Mouse (Mus musculus) spleen, adult 18-20 months (tissue): ENCODE data around the gene Fggy.

ENCODE experiments used
- DNase-seq, 2 experiments: peaks; one replicate each; pipeline ENCODE4 v3.0.0; 2022; ENCODE audit warnings: mixed read lengths in 2 of 2

The Fggy gene

GRCm38 (mm10) chr4:95733397-95734249, 176.3 kb downstream of the Fggy start:
- no peak for DNase-seq

DNA sequence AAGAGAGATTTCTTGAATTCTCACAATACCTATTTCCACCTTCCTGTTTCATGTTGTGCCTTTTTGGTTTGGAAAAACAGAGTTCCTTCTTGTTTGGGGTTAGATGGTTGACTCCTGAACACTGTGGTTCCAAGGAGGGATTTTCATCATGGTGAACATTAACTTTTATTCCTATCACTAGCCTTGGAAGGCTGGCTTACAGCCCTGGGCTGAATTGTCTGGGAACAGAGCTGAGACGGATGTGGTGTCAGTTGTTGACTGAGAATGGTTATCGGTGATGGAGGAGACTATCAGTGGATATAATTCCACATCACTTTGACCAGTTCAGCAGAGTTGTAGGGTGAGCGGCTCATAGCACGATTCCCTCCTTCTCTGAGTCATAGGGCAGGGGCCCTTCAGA, 178.7 kb downstream of the Fggy start:
- DNase-seq = no peak

- DNase-seq = no peak
Observed at GRCm38 (mm10) chr4:95736674-95737073, 179.4 kb downstream of the Fggy start.

- DNase-seq = no peak
Observed at GRCm38 (mm10) chr4:95738179-95738578, 180.9 kb downstream of the Fggy start.

DNA sequence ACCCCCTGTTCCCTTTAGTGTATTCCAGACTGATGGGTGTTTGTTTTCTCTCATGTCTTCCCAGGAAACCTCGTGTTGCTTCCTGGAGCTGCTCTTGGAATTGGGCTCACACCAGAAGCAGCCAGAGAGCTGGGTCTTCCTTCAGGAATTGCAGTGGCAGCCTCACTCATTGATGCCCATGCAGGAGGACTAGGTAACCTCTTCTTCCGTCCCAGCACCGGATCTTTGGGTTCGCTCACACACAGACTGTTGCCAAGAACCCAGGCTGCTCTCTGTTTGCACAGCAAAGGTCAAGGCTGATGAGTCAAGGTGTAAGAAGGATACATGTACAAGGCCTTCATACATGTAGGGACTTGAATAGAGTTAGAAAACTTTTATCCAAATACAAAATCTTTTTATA, 181.4 kb downstream of the Fggy start:
- DNase-seq = no peak

GRCm38 (mm10) chr4:95741115-95741734, 183.9 kb downstream of the Fggy start:
- DNase-seq = no peak

DNA sequence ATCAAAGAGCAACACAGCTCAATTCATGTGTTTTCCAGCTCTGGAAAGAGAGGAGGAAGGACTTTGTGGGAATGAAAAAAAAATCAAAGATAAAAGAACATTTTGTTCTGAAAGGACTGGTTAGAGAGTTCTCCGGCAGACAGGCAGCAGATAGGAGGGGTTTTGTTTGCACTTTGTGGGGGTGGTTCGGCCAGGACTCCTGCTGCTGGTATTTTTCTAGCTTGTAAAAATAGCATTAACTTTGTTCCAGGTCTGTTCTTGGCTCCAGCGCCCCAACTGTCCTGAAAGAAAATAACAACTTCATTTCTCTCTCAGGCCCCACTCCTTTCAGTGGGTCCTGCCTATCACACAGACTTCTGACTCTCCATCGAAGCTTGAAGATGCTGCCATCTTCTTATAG, 185.7 kb downstream of the Fggy start:
- DNase-seq = no peak

DNA sequence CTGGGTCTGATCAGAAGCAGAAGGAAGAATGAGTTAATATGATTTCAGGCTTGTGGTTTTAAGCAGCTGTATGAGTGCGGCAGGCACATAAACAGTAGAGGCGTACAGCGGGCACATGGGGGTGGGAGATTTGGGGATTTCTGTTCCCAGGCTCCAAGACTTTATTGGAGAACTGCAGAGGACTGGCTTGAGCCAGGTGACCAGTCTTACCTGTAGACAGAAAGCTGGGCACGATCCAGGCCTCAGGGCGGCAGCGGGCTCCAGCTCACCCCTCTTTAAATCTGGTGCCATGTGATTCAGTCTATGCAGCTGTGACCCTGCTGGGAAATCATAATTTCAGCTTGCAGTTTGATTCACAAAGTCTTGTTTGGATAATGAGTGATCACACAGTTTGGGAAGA, 189.6 kb downstream of the Fggy start:
- DNase-seq = no peak

DNA sequence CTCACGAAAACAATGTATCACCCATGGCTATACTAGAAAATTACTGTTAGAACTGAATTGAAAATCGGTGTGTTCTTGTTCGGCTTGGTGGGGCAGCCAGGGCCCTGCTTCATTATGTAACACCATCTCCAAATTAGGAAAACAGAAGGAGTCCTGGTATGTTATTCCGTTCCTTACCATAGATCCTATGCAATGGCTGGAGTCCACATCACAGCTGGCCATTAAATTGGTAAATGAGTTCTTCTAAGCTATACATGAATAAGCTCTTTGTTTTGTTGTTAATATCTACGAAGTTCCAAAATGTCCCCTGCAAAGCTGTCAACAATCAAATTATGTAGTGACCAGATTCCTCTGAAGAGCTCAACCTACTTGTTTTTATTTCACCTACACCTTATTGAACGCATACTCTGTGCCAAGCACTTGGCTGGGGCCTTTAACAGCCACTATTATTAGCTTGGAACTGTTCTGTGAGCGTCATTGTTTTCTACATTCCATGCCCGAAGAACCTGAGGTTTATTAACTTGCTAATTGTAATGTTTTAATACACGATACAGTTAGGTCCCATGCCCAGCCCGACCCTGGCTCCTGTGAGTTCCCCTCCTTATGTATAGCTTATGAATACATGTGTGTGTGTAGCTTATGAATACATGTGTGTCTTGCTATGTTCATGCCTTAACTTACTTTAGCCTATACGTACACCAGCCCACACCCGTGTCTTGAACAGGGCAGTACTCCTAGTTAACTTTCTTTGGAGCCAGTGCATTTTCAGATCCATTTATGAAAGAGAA, 190.3 kb downstream of the Fggy start:
- no peak for DNase-seq

DNA sequence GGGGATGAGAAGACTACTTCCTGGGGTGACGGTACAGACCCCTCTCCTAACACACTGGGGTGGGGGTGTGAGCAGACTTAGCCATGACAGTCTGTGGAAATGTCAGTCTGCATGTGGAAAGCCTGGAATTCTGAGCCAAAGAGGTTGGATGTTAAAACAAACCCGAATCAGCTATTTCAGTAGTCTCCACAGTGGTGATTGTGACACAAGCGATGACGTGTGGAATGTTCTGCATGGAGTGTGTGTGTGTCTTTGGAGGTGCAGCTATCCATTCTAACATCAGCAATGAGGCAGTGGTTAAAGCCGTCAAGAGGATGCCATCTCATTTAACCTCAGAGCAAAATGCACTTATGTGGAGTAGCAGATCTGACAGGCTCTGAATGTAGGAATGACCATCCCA, 192.9 kb downstream of the Fggy start:
- no peak for DNase-seq

- no peak for DNase-seq
Observed at GRCm38 (mm10) chr4:95752538-95753188, 195.4 kb downstream of the Fggy start.

- no peak for DNase-seq
Observed at GRCm38 (mm10) chr4:95759027-95759731, 201.9 kb downstream of the Fggy start.

DNA sequence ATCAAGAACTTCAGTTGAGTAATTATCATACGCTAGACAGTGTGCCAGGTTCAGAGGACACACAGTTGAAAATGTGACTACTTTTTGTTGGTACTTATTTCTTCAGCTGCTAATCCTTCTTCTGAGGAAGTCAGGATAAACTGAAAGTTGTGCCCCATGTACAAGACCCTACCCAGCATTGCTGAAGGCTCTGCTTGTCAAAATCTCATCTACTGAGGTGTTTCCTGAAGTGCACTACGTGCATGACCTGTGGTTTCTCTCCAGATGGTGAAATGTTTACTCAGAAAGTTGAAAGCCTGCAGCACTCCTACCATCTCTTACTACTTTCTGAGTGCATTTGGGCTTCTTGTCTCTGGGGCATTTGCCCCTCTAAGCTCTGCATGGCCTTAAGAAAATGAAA, 208.1 kb downstream of the Fggy start:
- no peak for DNase-seq

GRCm38 (mm10) chr4:95770469-95770868, 213.2 kb downstream of the Fggy start:
- no peak for DNase-seq

DNA sequence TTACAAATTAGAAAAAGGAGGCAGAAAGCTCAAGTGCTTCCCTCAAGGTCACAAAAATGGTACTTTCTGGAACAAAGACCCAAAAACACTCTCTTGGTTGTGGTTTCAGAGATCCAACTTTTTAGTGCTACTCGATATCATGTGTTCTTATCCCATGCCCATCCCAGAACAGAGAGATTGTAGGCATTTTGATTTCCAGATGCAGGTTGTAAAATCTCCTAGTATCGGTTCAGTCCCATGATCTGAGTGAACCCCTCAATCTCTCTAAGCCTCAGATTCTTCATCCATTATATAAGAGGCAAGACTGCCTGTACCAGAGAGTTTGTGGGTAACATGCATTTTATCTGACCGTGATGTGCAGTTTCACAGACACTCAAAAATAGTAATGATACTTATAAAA, 214.2 kb downstream of the Fggy start:
- DNase-seq = no peak

DNA sequence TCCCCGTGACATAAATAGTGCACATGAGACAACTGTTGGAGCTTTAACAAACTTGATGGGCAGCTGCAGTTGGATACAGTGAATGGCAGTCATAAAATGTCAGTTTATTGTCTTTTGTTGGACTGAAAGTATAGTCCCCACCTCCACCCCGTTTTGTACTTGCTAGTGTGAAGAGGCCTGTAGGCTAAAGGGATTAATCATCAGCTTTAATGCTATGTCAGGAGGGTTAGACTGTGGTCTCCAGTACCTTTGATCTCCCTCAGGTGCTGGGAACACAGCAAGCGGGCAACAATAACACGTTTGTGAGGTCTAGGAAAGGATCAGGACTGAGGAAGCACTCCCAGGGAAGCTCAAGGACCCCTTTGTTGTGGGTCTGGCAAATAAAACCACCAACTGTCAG, 214.6 kb downstream of the Fggy start:
- DNase-seq = no peak

DNA sequence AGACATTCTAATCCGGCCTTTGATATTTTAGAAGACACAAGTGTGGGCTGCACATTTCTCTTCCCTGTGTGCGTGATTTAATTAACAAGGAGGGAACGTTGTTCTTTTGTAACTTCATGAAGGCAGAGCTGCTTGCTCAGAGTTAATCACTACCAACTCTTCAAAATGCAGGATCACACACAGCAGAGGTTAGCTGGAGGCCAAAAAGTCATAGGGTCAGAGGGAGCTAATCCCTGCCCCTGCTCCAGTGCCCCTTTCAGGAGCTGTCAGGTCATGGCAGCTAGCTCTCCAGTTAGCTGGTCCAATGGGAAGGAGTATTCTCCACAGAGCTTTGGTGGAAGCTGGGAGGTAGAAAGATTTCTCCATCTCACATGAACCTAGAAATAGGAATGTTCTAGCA, 215.4 kb downstream of the Fggy start:
- no peak for DNase-seq

GRCm38 (mm10) chr4:95775574-95775973, 218.3 kb downstream of the Fggy start:
- DNase-seq = no peak

GRCm38 (mm10) chr4:95777839-95778238, 220.5 kb downstream of the Fggy start:
- no peak for DNase-seq

- DNase-seq = no peak
Observed at GRCm38 (mm10) chr4:95778528-95778927, 221.2 kb downstream of the Fggy start.

DNA sequence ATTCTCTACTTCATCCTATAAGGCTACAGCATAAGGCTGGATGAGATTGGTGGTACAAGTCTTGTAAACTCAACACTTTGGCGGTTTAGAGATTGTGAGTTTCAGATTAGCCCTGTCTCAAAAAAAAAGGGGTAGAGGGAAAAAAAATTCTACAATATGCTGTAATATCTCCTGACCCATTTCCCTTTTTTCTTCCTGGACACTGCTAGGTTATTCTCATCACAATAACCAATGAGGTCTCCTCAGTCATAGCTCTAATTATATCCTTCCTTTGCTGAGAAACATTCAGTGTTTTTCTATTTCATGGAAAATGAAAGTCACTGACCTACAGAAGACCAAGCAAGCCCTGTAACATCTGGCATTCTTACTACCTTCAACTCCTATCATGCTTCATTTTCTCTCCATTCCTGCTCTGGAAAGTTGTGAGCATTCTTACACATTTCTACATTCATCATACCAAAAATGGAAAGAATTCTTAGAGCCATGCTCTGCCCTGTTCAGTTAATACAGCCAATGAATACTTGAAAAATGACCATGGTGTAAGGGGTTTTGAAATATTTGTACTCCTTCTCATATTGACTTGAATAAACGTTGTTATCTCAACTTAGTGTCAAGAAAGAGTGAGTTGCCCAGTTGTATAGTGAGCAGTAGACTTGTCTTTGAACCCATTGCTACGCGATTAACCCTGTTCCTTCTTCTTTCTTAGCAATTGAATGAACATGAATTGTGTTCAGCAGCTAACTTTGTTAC, 227.0 kb downstream of the Fggy start:
- DNase-seq = no peak

DNA sequence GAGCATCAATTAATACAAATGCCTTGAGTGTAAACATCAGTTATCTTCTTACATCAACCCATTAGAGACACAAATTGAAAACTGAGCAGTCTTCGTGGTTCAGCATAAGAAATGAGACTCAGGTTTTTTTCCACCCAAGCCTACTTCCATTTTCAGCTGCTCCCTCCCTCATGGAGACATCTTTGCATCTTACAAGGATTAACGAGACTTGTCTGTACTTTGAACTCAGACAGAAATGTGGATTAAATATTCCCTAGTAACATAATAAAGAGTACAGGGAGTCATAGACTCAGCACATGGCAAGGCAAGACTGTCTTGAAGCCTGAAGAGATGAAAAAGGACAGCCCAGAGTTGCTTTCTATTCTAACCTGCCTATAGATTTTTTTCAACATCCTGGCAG, 230.3 kb downstream of the Fggy start:
- DNase-seq = no peak
